Mouse (Mus musculus) A20 (cell line): ENCODE data around the gene Cfd.
A peak's percentile ranks its signal among the peaks of the same experiment; 100 is the strongest.
"Not testable (repeated sequence)": the region's sequence is repeated elsewhere in the genome, so short reads cannot be mapped to it uniquely, and the experiment has no call there.

ENCODE experiments used
- DNase-seq: peaks from one replicate; pipeline ENCODE4 v3.0.0-alpha.2; 2011; ENCODE audit warnings: low read depth, low spot score

Cfd gene

GRCm38 (mm10) chr10:79861230-79862048, 29.2 kb upstream of the Cfd start:
- no peak for DNase-seq

- no peak for DNase-seq
These were observed 28.4 kb upstream of the Cfd start for GRCm38 (mm10) chr10:79862049-79862788.

- no peak for DNase-seq
These were observed 27.7 kb upstream of the Cfd start for GRCm38 (mm10) chr10:79862925-79863324.

GRCm38 (mm10) chr10:79864351-79865188, 26.1 kb upstream of the Cfd start:
- no peak for DNase-seq

- no peak for DNase-seq
These were observed 25.5 kb upstream of the Cfd start for GRCm38 (mm10) chr10:79865189-79865601.

- DNase-seq: no peak
These were observed 24.8 kb upstream of the Cfd start for GRCm38 (mm10) chr10:79865801-79866295.

- DNase-seq: no peak
These were observed 24.1 kb upstream of the Cfd start for GRCm38 (mm10) chr10:79866601-79867000.

GRCm38 (mm10) chr10:79871845-79872244, 18.8 kb upstream of the Cfd start:
- no peak for DNase-seq

- no peak for DNase-seq
These were observed 17.8 kb upstream of the Cfd start for GRCm38 (mm10) chr10:79872862-79873261.

GRCm38 (mm10) chr10:79873313-79873712, 17.3 kb upstream of the Cfd start:
- DNase-seq: no peak

- DNase-seq: no peak
These were observed 16.9 kb upstream of the Cfd start for GRCm38 (mm10) chr10:79873715-79874289.

GRCm38 (mm10) chr10:79874290-79874862, 16.3 kb upstream of the Cfd start, which contains the start of the genes Prtn3 and Plppr3:
Gene Prtn3 (plus strand): TSS chr10:79874476.
Gene Plppr3 (minus strand): TSS chr10:79874634.
- DNase-seq: no peak

- no peak for DNase-seq
These were observed 13.5 kb upstream of the Cfd start for GRCm38 (mm10) chr10:79877174-79877573.

GRCm38 (mm10) chr10:79877757-79878156, 12.9 kb upstream of the Cfd start:
- no peak for DNase-seq

GRCm38 (mm10) chr10:79879527-79879926, 11.1 kb upstream of the Cfd start:
- no peak for DNase-seq

GRCm38 (mm10) chr10:79880721-79881120, 9.9 kb upstream of the Cfd start:
- peak; percentile 53 for DNase-seq

- no peak for DNase-seq
These were observed 8.7 kb upstream of the Cfd start for GRCm38 (mm10) chr10:79881981-79882380.

GRCm38 (mm10) chr10:79883297-79884084, 7.2 kb upstream of the Cfd start:
- DNase-seq: peak; percentile 75

- DNase-seq: no peak
These were observed 6.2 kb upstream of the Cfd start for GRCm38 (mm10) chr10:79884446-79884845.

- not testable (repeated sequence) for DNase-seq
These were observed 5.7 kb upstream of the Cfd start for GRCm38 (mm10) chr10:79884938-79885337.
